Mouse (Mus musculus) forebrain, embryonic 15.5 days (tissue): ENCODE results near the gene Pate1. TPM values are rescaled to one million over a fixed set of nuclear protein-coding genes. Genes with fewer than 3 reads are reported as not detected.

Source experiments
- ATAC-seq: fragments of 200-750 bp; cut with Nextera tagmentation; replicated peaks from 2 replicates; pipeline ENCODE4 v1.8.0; 2017; ENCODE audit warnings: mild to moderate bottlenecking, moderate TSS enrichment, moderate library complexity
- H3K27ac ChIP-seq: fragments of 300-500 bp; sonication (generic); replicated peaks from 2 replicates; pipeline ENCODE4 v1.5.1; 2015; ENCODE audit warnings: mild to moderate bottlenecking, inconsistent platforms
- H3K27me3 ChIP-seq: fragments of 300-500 bp; sonication (generic); 2 replicates; pipeline ENCODE4 v1.6.1; 2015; ENCODE audit warnings: inconsistent platforms
- H3K36me3 ChIP-seq: fragments of 300-500 bp; sonication (generic); 2 replicates; pipeline ENCODE4 v1.6.1; 2015; ENCODE audit warnings: mild to moderate bottlenecking, inconsistent platforms
- H3K4me1 ChIP-seq: fragments of 300-500 bp; sonication (generic); 2 replicates; pipeline ENCODE4 v1.6.1; 2015; ENCODE audit warnings: inconsistent platforms
- H3K4me2 ChIP-seq: fragments of 300-500 bp; sonication (generic); replicated peaks from 2 replicates; pipeline ENCODE4 v1.6.1; 2015; ENCODE audit warnings: mild to moderate bottlenecking, inconsistent platforms
- H3K4me3 ChIP-seq: fragments of 300-500 bp; sonication (generic); 2 replicates; pipeline ENCODE4 v1.5.1; 2015; ENCODE audit warnings: mild to moderate bottlenecking, inconsistent platforms
- H3K9ac ChIP-seq: fragments of 300-500 bp; sonication (generic); replicated peaks from 2 replicates; pipeline ENCODE4 v1.6.1; 2015; ENCODE audit warnings: mild to moderate bottlenecking, inconsistent platforms
- H3K9me3 ChIP-seq: fragments of 300-500 bp; sonication (generic); 2 replicates; pipeline ENCODE4 v1.6.1; 2016; ENCODE audit warnings: inconsistent platforms
- WGBS: fragments of 180-500 bp; shearing (Covaris S2); methylation state at CpG from one replicate; pipeline ENCODE4 v1.1.7; 2015; ENCODE audit warnings: mixed read lengths; 5-methylcytosine and 5-hydroxymethylcytosine counted together
- polyA plus RNA-seq: library from polyadenylated mRNA; unstranded; fragments of >200 nt; fragmentation: Nextera tagmentation; extraction: Ambion mirVana; gene quantifications from 2 replicates; pipeline ENCODE4 v1.2.1, GENCODE M21; 2015

Gene Pate1
- polyA plus RNA-seq = not detected in 2 replicates

DNA sequence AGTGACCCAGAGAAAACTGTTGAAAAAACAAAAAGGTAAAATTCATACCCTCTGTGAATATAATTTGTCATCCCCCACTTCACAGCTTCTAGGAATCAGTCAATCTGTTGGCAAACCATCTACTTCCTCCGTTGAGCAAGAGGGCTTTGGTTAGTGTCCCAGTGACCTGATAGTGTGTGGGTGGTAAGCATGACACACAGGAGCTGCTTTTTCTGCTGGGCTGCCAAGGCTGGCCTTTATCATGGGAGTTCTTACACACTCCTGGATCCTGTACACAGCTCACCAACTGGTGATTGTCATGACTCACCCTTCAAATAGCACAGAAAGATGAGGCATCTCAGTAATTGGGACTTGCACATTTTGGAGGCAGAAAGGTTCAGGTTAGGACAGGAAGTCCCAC is at the start of gene Pate1:
Gene Pate1 (minus strand): TSS at position 378 of the 400 bp plus-strand sequence.
- Histone ChIP-seq H3K9me3 (no peaks in the 10 kb centered on the region), H3K27ac (no peak within 1 kb of the TSS), H3K36me3 (no peaks in the 10 kb centered on the region), H3K4me3 (no peak within 1 kb of the TSS), H3K9ac (no peak within 1 kb of the TSS), H3K4me2 (no peak within 1 kb of the TSS), H3K27me3 (no peaks in the 10 kb centered on the region), H3K4me1 (no peaks in the 10 kb centered on the region)
- ATAC-seq = no peak
- 79% methylated on average over 1 of the region's 1 CpGs for WGBS

DNA sequence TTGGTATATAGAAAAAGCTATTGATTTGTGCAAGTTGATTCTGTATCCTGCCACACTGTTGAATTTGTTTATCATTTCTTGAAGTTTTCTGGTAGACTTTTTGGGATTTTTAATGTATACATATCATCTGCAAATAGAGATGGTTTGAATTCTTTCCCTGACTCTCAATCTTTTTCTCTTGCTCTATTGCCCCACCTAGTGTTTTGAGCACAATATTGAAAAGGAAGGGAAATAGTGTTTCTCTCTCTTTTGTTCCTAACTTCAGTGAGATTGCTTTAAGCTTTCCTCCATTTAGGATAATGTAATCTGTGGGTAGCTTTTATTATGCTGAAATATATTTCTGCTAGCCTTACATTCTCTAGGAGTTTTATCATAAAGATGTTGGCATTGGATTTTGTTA is 20.1 kb upstream of the Pate1 start:
- Histone ChIP-seq H3K4me3 (no peak overlapping the region), H3K4me1 (no peaks in the 10 kb centered on the region), H3K9me3 (no peaks in the 10 kb centered on the region), H3K27ac (no peak overlapping the region), H3K36me3 (no peaks in the 10 kb centered on the region), H3K4me2 (no peak overlapping the region), H3K27me3 (no peaks in the 10 kb centered on the region), H3K9ac (no peak overlapping the region)
- ATAC-seq = no peak

DNA sequence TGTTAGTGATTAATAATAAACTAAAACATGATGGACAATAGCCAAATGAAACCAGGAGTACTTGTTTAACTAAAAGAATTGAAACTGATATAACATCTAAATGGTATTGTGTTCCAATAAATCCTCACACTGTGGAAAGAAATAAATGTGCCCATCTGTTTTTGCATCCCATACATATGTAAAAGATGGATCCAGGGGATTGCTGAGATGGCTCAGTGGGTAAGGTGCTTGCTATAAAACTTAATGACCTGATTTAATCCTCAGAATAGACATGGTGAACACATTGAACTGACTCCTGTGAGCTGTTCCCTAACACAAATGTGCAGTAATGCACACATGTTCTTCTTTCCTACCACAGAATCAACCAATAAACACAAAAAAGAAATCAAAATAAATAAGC is 4.7 kb upstream of the Pate1 start:
- ATAC-seq = no peak
- no peak overlapping the region for H3K27ac ChIP-seq
- no peak overlapping the region for H3K4me2 ChIP-seq
- no peaks in the 10 kb centered on the region for H3K36me3 ChIP-seq
- no peaks in the 10 kb centered on the region for H3K9me3 ChIP-seq
- no peaks in the 10 kb centered on the region for H3K27me3 ChIP-seq
- no peaks in the 10 kb centered on the region for H3K4me1 ChIP-seq
- H3K4me3 ChIP-seq = no peak overlapping the region
- H3K9ac ChIP-seq = no peak overlapping the region

DNA sequence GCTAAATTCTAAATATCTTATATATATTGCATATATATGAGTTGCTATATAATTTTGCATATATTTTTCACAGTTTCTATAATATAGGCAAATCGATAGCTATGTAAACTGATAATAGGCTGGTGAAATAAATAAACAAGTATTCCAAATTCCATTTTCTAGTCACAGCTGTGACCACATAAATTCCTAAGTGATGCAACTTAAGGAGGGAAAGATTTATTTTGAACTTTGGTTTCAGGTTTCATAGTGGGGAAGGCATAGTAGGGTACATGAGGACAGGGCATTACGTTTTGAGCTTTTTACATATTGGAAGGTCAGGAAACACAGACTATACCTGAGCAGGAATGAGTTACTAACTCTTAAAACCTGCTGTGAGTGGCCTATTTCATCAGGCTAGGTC is 13.6 kb downstream of the Pate1 start:
- no peak for ATAC-seq
- H3K4me1 ChIP-seq = no peaks in the 10 kb centered on the region
- H3K9ac ChIP-seq = no peak overlapping the region
- H3K36me3 ChIP-seq = no peaks in the 10 kb centered on the region
- H3K27ac ChIP-seq = no peak overlapping the region
- WGBS = 80% methylated on average over 2 of the region's 2 CpGs
- no peaks in the 10 kb centered on the region for H3K27me3 ChIP-seq
- no peak overlapping the region for H3K4me2 ChIP-seq
- H3K4me3 ChIP-seq = no peak overlapping the region
- 0 out of 2 replicates have a peak, but pooled peaks cover 2% of the 10 kb centered on the region for H3K9me3 ChIP-seq

DNA sequence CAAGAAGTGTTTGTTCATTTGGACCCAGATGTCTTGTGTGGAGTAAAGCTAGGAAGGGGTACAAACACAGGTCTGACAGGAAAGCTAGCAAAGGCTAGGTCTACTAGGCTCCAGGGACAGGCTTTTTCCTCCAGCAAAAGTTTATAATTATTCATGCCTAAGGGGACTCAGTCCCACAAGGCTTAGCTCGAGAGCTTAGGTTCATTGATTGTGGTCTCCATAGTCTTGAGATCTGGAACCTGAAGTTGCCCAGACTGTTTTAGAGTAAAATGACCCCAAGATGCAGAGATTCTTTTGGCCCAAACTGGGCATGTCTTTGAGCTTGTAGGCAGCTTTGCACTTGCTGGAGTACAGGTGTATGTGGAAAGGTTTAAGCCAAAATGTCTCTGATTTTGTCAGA is 39.1 kb downstream of the Pate1 start, which contains the start of gene Pate3:
Gene Pate3 (minus strand): TSS at position 101 of the 400 bp plus-strand sequence.
- Histone ChIP-seq H3K9ac (no peak within 1 kb of the TSS), H3K36me3 (no peaks in the 10 kb centered on the region), H3K27me3 (no peaks in the 10 kb centered on the region), H3K27ac (no peak within 1 kb of the TSS), H3K4me3 (no peak within 1 kb of the TSS), H3K9me3 (no peaks in the 10 kb centered on the region; the same call in 1 of the 2 replicates), H3K4me2 (no peak within 1 kb of the TSS), H3K4me1 (no peaks in the 10 kb centered on the region)
- WGBS = 86% methylated on average over 1 of the region's 1 CpGs
- no peak for ATAC-seq

Other genes starting within 250 kb of the Pate1 start
- gene Gm1113, start 169.1 kb downstream of the Pate1 start, polyA plus RNA-seq = not detected in 2 replicates
- 19.6 and 20.1 TPM in 2 replicates for gene Ddx25, start 128.9 kb downstream of the Pate1 start, polyA plus RNA-seq
- gene Pus3, start 128.8 kb downstream of the Pate1 start, polyA plus RNA-seq = 18.8 TPM in 2 replicates
- 1.1 and 1.6 TPM in 2 replicates for gene Pate2, start 117.1 kb downstream of the Pate1 start, polyA plus RNA-seq
- 23.6 and 26.8 TPM in 2 replicates for gene Hyls1, start 117.0 kb downstream of the Pate1 start, polyA plus RNA-seq
- gene Pate4, start 75.4 kb downstream of the Pate1 start, polyA plus RNA-seq = not detected in 2 replicates
- 0.14 TPM in 1 of 2 replicates, not detected in the other for gene Pate3, start 39.2 kb downstream of the Pate1 start, polyA plus RNA-seq
- gene Gm17677, start 53.7 kb upstream of the Pate1 start, polyA plus RNA-seq = not detected in 2 replicates
- gene Gm17727, start 90.7 kb upstream of the Pate1 start, polyA plus RNA-seq = not detected in 2 replicates
- gene Gm27235, start 102.7 kb upstream of the Pate1 start, polyA plus RNA-seq = not detected in 2 replicates
- not detected in 2 replicates for gene D730048I06Rik, start 102.7 kb upstream of the Pate1 start, polyA plus RNA-seq
- gene 9230110F15Rik, start 156.8 kb upstream of the Pate1 start, polyA plus RNA-seq = not detected in 2 replicates
- gene 9230113P08Rik, start 221.0 kb upstream of the Pate1 start, polyA plus RNA-seq = not detected in 2 replicates